Comparison of ENCODE assay signal across 8 mouse cellular contexts in the genomic region with DNA sequence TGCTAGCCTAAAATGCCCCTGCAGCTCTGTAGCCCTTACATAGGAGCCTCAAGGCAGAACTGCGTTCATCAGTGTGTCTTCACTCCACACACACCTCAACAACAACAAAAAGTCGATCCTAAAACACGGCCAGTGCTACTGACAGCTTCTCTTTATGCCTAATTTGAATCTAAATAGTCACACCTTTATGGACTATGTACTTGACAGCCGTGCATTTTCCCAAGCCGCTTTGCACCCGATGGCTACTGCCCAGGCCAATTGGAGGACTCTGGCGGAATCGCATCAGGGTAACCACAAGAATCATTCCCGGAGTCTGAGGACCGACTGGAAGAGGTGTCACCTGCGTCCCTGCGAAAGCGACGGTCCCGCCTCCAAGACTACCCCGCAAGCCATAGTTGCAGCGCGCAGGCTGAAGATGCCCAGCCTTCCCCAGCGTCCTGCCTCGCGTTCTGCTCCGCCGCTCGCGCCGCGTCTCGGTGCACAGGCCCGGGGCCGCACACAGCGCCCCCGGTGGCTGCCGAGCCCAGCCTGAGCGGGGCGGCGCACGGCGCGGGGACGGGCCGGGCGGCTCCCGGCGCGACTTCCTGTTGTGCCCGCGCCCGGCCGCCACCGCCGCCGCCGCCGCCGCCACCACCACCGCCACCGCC. TPM values are rescaled to one million over a fixed set of nuclear protein-coding genes. Genes with fewer than 3 reads are reported as not detected.
DNase-seq lines count a peak whose midpoint lies in the region; ATAC-seq and TF ChIP-seq lines count a peak whose summit lies in the region.

Rnpepl1 (plus strand) TSS at position 545 of the 647 bp plus-strand sequence.

- peaks cover 21% of the 10 kb centered on the region for H3K36me3 ChIP-seq in embryonic facial prominence, embryonic 10.5 days (replicated peaks)
- peaks cover 16% of the 10 kb centered on the region for H3K36me3 ChIP-seq in intestine, postnatal 0 days (ENCODE audit: control insufficient read depth, insufficient read depth)
- H3K36me3 ChIP-seq in limb, embryonic 10.5 days: peaks cover 17% of the 10 kb centered on the region
- H3K36me3 ChIP-seq in midbrain, embryonic 11.5 days (ENCODE audit: control insufficient read depth, insufficient read depth, low read length): no peaks in the 10 kb centered on the region

- peak within 1 kb of the TSS; percentile 98 for H3K9ac ChIP-seq in intestine, postnatal 0 days (ENCODE audit: low read depth, low read length)
- peak within 1 kb of the TSS; percentile 91 for H3K9ac ChIP-seq in midbrain, embryonic 11.5 days (ENCODE audit: low read length)

- H3K27ac ChIP-seq in embryonic facial prominence, embryonic 10.5 days (replicated peaks): peak within 1 kb of the TSS; percentile 90
- H3K27ac ChIP-seq in intestine, postnatal 0 days (ENCODE audit: low read depth, low read length): peak within 1 kb of the TSS; percentile 98
- peak within 1 kb of the TSS; percentile 93 for H3K27ac ChIP-seq in limb, embryonic 10.5 days
- H3K27ac ChIP-seq in midbrain, embryonic 11.5 days (ENCODE audit: low read depth, low read length): peak within 1 kb of the TSS; percentile 76

- peak; percentile 67 to 70 for DNase-seq in urinary bladder, adult 18-20 months (ENCODE audit: low spot score in 2 of 2)
- no peak for DNase-seq in urinary bladder, postnatal 10 days (ENCODE audit: low spot score)
- DNase-seq in embryonic facial prominence, embryonic 10.5 days (ENCODE audit: low spot score): peak; percentile 84
- peak; percentile 80 for DNase-seq in limb, embryonic 10.5 days (ENCODE audit: low spot score)
- peak; percentile 97 for DNase-seq in midbrain, embryonic 11.5 days (ENCODE audit: low spot score, missing footprints)
- DNase-seq in right cerebral cortex, postnatal 4 days: peak; percentile 75

- under 1% methylated on average over 57 of the region's 57 CpGs for WGBS in embryonic facial prominence, embryonic 10.5 days
- WGBS in intestine, postnatal 0 days: under 1% methylated on average over 53 of the region's 57 CpGs
- WGBS in limb, embryonic 10.5 days: under 1% methylated on average over 35 of the region's 57 CpGs
- under 1% methylated on average over 54 of the region's 57 CpGs for WGBS in midbrain, embryonic 11.5 days

- no peaks in the 10 kb centered on the region for H3K9me3 ChIP-seq in embryonic facial prominence, embryonic 10.5 days
- H3K9me3 ChIP-seq in intestine, postnatal 0 days (ENCODE audit: control insufficient read depth): no peaks in the 10 kb centered on the region
- H3K9me3 ChIP-seq in limb, embryonic 10.5 days (replicated peaks): no peaks in the 10 kb centered on the region
- no peaks in the 10 kb centered on the region for H3K9me3 ChIP-seq in midbrain, embryonic 11.5 days (ENCODE audit: control insufficient read depth, low read length)

- H3K4me2 ChIP-seq in intestine, postnatal 0 days (replicated peaks; ENCODE audit: low read depth): peak within 1 kb of the TSS; percentile 93
- H3K4me2 ChIP-seq in midbrain, embryonic 11.5 days: peak within 1 kb of the TSS; percentile 69

- H3K4me3 ChIP-seq in embryonic facial prominence, embryonic 10.5 days: peak within 1 kb of the TSS; percentile 74
- peak within 1 kb of the TSS; percentile 83 for H3K4me3 ChIP-seq in intestine, postnatal 0 days (ENCODE audit: low read depth, low read length)
- peak within 1 kb of the TSS; percentile 87 for H3K4me3 ChIP-seq in limb, embryonic 10.5 days
- H3K4me3 ChIP-seq in midbrain, embryonic 11.5 days (ENCODE audit: low read depth, low read length): peak within 1 kb of the TSS; percentile 82

- peaks cover 51% of the 10 kb centered on the region for H3K4me1 ChIP-seq in embryonic facial prominence, embryonic 10.5 days
- peaks cover 8% of the 10 kb centered on the region; the same call in 1 of the 2 replicates for H3K4me1 ChIP-seq in intestine, postnatal 0 days (replicated peaks; ENCODE audit: control insufficient read depth, insufficient read depth, low read length)
- H3K4me1 ChIP-seq in limb, embryonic 10.5 days: peaks cover 52% of the 10 kb centered on the region
- peaks cover 28% of the 10 kb centered on the region for H3K4me1 ChIP-seq in midbrain, embryonic 11.5 days (ENCODE audit: control insufficient read depth, insufficient read depth, low read length)

- ATAC-seq in granulocyte monocyte progenitor cell, adult 5-6 weeks (replicated peaks; ENCODE audit: poor library complexity, severe bottlenecking): peak; percentile 48
- ATAC-seq in intestine, postnatal 0 days: peak; percentile 63
- peak; percentile 74 for ATAC-seq in midbrain, embryonic 11.5 days (ENCODE audit: low FRiP score)

- peak; percentile 81 for TF ChIP-seq CTCF in intestine, postnatal 0 days (IDR thresholded peaks at IDR 0.05; ENCODE audit: low read depth)

- peaks cover 23% of the 10 kb centered on the region for H3K27me3 ChIP-seq in embryonic facial prominence, embryonic 10.5 days (replicated peaks; ENCODE audit: low read depth, poor library complexity, severe bottlenecking)
- no peaks in the 10 kb centered on the region for H3K27me3 ChIP-seq in intestine, postnatal 0 days (replicated peaks; ENCODE audit: control insufficient read depth, insufficient read depth, low read length)
- peaks cover 20% of the 10 kb centered on the region for H3K27me3 ChIP-seq in limb, embryonic 10.5 days (ENCODE audit: low read depth, poor library complexity, severe bottlenecking)
- H3K27me3 ChIP-seq in midbrain, embryonic 11.5 days (ENCODE audit: control insufficient read depth, insufficient read depth, low read length): peaks cover 7% of the 10 kb centered on the region

RNA-seq across cellular contexts. Expression of gene Rnpepl1, which starts in this region (rescaled TPM):
- 26.4 and 28.0 TPM in 2 replicates for polyA plus RNA-seq in embryonic facial prominence, embryonic 10.5 days (2016; fragmentation: Nextera tagmentation; extraction: Ambion mirVana)
- total RNA-seq in granulocyte monocyte progenitor cell, adult 5-6 weeks (2014; fragmentation: Nextera tagmentation): 20.3 and 38.0 TPM in 2 replicates
- total RNA-seq in granulocyte monocyte progenitor cell, adult 5-6 weeks (2017): 8.4 and 15.5 TPM in 2 replicates
- 75.0 and 87.9 TPM in 2 replicates for polyA plus RNA-seq in intestine, postnatal 0 days (2015; fragmentation: Nextera tagmentation; extraction: Ambion mirVana)
- polyA plus RNA-seq in limb, embryonic 10.5 days (2016; fragmentation: Nextera tagmentation; extraction: Ambion mirVana): 29.6 and 31.8 TPM in 2 replicates
- polyA plus RNA-seq in midbrain, embryonic 11.5 days (2014; fragmentation: Nextera tagmentation; extraction: Ambion mirVana): 13.3 TPM in 2 replicates
